Mouse (Mus musculus) adrenal gland, adult 18-20 months (tissue): ENCODE data around the gene Dync1i1. TPM values are rescaled to one million over a fixed set of nuclear protein-coding genes. Genes with fewer than 3 reads are reported as not detected.
A peak's percentile ranks its signal among the peaks of the same experiment; 100 is the strongest.

Source experiments
- DNase-seq, 2 experiments: peaks; one replicate each; pipeline ENCODE4 v3.0.0; 2021 to 2022; ENCODE audit warnings: low spot score in 2 of 2
- total RNA-seq, 2 experiments: library from RNA; stranded (reverse); gene quantifications; 1 replicate in 1 of 2; 2 replicates in 1 of 2; pipeline ENCODE4 v1.2.3; 2021

Dync1i1 gene
- total RNA-seq, 2 experiments from 2014 or later: 1.2 to 1.7 TPM

DNA sequence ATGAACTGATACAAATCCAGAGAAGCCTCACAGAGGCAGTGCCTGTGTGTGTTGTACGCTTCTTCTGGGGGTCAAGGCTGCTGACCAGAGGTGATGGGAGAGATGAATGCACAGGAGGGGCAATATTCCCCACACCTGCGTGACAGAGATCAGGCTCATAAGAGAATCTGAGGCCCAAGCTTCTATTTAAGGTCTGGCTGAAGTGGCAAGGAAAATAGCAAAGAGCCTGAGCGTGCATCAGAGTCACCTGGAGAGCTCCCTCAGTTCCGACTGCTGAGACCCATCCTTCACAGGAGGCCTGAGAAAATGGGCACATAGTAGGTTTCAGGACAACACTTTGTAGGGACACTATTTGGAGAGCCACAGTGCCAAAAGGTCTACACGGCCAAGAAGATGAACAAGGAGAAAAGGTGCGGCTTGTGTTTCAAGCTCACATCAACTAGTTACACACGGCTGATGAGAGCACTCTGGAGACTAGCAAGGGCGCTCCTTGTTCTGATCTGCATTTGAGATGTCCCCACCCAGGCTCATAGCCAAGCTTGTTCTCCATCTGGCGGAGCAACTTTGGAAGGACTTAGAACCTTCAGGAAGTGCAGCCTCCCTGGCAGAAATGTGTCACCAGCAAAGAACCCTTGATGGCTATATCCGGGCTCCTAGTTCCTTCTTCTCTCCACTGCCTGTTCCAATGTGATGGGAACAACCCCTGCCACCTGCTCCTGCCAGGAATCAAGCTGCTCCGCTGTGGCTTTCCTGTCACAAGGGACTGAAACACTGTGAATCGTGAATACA lies 128.8 kb downstream of the Dync1i1 start:
- DNase-seq: no peak

DNA sequence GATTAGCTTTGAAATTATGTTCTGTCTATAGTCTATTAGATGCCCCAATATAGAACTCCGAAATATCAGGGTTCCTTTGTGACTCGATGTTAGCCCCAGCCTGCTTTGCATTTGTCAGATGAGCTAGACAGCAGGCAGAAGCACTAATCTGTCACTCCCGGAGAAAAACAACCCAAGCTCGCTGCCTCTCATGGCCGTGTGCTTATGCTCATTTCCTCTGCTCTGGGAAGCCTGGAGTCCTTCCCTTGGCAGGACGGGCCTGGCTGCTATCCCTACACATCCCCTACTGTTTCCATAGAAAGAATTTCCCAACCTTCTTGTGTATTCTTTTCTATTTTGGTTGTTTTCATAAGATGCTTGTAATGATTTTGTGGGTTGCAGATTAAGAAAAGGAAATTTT lies 130.1 kb downstream of the Dync1i1 start:
- no peak for DNase-seq

DNA sequence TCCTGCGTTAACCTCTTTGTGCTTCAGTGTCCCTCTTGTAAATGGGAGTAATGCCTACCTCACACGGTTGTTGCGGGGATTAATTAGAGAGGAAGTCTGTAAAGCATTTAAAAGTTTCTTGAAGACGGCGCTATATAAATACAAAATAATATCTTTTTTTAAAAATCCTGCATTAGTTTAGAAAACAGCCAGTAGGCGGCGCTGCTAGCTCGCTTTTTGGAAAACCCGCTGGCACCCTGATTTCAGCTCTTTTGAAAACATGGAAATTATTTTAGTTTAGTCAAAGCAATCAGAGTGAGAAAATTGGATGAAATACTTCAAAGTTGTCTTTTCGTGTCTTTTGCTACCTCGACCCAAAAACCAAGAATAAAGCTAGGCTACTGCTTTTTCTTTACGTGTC lies 132.9 kb downstream of the Dync1i1 start:
- peak; percentile 21 to 38 for DNase-seq

DNA sequence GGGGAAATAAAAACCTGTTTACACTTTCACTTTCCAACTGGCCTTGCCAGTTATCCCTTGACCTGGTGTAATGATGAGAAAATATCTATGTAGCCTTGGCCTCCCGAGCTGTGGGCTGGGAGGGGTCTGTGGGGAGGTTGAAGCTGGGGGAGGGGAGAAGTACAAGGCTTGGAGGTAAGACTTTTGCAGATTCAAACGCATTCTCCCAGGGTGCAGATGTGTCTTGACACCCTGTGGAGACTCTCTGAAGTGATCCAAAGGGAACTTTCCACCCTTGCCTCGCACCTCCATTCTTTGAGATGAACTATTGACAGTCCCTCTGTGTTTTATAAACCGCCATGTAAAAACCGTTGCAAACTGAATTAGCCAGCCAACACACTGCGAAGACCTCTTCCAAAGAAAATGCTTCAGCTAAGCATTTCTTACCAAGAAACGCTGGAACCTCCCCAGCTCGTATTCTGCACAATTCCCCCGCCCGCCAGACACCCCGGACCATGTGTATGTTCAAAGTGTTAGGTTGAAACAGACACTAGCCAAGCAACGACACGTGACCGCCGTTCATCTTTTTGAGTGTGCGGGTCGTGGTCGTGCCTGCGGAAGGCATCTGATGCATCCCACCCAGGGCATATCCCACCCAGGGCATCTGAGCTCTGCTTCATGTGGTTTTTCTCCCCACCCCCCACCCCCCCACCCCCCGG lies 133.6 kb downstream of the Dync1i1 start:
- DNase-seq: no peak

DNA sequence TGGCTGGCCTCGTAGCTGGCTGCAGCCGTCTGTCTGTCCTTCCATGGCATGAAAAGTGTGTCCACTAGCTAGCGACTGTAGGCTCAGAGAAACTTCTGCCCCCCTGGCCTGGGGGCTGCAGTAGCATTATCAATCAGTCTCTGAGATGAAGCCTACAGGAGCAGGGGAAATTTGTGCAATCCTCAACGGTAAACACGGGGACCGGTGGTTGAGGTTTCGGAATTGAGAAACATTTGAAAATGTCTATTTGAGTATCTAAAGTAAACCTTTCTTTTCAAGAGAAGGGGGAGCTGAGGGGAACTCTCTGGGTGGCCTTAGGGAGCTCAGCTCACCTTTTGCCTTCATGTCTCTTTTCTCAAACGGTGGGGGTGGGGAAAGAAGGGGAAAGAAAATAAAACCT lies 134.2 kb downstream of the Dync1i1 start:
- DNase-seq: no peak

DNA sequence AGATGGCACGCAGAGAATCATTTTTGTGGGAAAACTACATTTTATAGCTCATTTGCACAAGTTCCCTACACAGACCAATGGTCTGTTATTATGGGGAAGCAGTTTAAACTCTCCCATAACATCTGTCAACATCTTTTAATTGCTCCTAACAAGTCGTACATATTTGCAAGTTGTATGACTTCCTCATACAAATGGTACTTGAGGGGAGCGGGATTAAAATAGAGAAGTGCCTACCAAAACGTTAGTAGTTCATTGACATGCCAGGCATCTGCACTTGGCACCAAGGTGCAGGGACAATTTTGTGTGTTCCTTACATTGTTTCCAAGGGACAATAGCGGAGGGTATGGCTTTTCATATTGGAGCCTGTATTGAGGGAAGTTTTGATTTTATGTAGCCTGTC lies 140.7 kb downstream of the Dync1i1 start:
- DNase-seq: no peak

DNA sequence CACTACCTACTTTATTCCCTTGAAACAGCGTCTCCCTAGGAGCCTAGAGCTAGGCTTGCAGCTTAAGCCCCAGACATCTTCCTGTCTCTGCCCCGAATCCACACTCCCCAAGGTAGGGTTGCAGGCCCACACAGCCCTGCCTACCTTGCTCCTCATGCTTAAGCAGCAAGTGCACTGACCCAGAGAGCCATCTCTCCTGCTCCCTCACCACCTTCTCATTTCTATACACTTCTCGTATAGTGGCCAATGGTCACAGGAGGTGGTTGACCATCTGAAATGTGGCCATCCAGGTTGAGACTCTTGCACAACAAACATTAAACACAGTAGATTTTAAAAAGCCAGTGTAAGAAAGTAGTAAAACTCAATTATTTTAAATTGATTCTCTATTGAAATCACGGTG lies 141.8 kb downstream of the Dync1i1 start:
- no peak for DNase-seq

DNA sequence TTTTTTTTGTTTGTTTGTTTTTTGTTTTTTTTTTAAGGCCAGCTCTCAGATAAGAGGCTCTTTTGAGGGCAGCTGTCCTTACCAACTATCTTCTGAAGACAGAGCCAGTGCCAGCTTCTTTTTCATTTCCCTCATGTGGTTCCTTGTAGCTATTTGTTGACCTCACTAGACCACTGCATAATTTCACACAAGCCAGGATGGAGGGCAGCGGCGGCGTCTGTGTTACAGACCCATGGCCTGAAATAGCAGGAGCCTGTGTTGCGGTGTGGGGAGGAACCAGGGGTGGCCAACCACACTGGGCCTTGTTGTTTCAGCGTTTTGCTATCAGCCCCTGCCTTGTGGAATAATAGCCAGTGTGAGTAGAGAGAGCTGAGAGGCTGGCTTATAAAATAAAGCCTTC lies 145.6 kb downstream of the Dync1i1 start:
- no peak for DNase-seq

DNA sequence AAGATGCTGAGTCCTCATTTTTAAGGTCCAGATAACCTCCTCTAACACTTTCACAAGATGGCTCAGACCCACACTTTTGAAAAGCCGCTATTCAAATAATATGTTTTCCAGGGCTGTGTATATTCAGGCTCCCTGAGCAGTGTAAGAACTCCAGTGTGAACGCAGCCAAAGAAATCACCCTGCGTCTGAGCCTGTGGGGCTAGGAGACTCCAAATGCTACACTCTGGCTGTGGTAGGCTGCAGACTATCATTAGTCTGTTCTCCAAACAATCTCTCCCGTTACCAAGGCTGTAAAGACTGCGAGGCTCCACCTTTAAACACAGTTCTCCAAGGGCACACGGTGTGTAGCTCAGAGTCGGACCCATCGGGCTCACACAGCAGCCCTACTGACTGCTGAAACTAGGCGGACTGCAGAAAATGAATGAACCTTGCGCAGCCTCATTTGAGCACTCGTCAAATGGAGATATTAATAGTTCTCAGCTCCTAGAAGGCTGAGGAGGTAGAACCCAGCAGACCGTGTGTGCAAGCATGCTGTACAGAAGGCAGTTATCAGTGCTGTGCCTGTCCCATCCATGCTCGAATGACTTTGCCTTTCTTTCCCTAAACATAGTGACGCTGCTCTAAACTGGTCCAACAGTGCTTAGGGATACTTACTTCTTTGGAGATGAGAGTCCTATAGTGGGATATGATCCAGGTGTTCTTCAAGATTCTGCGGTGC lies 146.3 kb downstream of the Dync1i1 start:
- DNase-seq: no peak

DNA sequence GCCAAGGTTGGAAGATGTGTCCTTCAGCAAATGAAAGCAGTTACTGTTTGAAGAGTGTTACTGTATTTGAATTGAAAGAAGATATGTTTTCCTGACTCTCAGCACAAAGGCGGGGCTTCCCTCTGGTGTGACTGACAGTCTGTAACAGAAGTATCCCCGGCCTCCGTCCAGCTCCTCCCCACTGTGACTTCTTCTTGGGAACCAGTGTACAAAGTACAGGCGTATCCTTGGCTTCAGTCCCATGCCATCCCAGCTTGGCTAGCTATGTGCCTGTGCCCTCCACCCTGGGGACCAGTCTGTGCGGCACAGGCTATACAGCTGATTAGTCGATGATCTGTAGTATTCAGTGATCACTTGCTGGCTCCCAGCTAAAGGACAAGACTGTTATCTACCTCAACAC lies 163.9 kb downstream of the Dync1i1 start:
- no peak for DNase-seq

DNA sequence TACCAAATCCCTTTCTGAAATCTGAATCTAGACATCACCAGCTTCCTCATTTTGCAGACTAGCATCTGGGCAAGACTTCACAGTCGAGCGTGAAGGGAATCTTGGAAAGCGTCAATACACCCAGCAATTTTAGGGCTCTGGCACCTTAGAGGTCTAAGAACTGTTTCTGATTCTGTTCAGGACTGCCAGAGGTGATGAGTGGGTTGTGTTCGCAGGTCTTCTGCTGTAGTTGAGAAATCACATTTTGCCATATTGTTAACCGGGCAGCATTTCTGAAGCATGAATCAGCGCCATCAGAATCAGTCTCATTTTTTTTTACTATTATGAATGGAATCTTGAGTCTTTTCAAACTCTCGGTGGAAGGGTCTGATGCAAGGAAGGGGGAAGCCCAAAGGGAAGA lies 185.9 kb downstream of the Dync1i1 start:
- no peak for DNase-seq

DNA sequence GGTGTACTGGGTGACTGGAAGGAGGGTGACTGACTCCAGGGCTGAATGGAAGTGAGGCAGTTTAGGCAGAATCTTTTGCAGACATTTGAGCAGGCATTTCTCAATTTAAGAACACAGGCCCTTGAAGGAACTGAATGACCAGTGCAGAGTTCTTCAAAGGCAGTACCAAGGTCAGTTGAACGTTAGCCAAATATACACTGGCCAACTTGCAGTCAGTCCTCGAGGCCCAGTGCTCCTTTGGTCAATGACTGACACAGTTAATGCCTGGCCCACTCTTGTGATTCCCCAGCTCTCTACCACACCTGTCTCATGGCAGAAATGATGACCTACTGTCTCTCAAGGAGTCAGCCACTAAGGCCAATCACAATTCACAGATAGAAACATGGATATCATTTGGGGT lies 189.6 kb downstream of the Dync1i1 start:
- DNase-seq: no peak

DNA sequence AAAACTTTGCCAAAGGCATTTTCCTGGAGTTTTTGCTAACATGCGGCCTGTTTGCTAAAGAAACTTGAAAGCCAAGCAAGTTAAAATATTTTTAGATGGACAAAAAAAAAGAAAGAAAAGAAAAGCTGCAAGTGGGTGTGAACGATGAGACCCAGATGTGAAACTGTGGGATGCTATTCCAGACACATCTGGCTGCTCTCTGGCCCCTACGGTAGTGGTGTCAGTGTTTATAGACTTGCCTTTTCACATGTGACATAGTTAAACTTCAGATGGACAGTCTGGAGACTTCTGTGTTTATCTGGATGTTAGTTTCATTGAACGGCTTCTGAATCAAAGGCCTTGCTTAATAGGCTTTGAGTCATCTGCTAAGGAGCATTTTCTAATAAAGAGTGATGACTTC lies 195.2 kb downstream of the Dync1i1 start:
- no peak for DNase-seq

DNA sequence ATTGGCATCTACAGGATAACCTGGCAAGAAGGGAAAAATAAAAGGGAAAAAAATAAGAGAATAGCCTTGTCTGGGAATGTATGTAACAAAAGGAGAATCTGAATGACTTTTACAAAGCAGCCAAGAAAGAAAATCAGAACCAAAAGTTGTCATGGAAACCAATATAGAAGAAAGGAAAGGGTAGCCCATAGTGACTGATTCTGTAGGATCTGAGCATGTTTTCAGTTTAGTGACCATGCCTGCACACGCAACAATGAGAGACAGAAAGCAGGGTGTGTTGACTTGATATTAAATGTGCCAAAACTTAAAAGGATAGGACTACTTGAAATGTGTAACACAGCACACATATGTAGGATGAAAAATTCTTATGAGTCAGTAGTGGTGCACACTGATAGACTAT lies 197.2 kb downstream of the Dync1i1 start:
- DNase-seq: no peak

DNA sequence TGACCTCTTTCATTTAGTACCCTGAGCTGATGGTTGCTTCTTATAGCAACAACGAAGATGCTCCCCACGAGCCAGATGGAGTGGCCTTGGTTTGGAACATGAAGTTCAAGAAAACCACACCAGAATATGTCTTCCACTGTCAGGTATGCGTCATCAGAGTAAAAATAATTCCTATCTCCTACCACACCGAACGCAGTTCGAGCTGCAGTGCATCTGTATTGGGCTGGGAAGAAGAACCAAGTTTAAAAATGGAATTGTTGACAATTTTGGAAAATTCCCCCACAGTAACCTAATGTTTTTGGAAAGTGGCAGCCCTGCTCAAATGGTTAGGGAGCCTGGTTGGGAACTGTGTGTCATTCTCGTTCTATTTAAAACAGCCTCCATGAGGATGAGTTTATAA lies 197.7 kb downstream of the Dync1i1 start:
- no peak for DNase-seq

DNA sequence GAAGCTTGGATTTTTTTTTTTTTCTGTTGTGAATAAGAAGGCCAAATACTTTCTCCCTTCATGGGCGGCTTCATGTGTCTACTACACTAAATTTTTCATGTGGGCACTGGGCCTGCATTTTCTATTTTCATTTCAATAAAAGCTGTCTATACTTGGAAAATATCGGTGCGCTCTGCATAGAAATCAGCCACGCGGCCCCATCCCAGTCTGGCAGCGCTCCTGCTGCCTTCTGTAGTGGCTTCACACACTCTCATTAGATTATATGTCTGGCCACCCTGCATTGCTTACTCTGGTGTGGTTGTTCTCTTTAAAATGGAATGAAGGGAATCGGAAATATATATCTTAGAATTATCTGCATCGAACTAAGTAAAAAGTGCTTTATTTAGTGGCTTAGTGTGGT lies 204.7 kb downstream of the Dync1i1 start:
- no peak for DNase-seq

DNA sequence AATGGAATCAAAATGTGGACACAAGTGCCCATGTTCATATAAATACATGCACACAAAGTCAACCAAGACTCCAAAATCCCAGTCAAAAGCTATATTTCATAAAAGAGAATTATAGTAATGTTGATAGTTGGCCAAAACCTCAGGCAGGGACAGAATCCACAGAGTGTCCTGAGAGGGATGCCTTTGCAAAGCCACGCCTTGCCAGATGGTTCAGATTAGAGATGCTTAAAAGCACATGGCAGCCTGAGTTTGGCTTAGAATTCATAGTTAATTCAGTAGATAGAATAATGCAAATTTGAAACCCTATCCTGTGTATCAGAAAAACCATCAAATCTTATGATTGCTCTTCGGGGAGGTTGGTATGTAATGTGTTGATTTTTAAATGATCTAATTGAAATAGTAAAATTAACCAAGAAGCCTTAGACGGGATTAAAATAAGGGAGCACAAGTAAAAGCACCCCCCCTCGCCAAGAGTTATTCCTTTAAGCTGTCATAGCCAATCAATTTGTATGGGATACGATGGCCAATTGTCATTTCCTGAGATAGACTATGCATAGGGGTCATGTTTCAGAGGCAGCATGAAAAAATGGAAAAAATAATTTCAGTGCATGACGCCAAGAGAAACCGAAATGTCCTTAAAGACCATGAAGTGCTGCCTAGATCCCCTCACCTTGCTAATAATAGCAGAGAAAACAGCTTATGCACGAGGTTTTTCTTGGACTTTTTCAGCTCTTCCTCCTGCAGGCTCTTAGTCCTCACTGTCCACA lies 210.3 kb downstream of the Dync1i1 start:
- DNase-seq: no peak

DNA sequence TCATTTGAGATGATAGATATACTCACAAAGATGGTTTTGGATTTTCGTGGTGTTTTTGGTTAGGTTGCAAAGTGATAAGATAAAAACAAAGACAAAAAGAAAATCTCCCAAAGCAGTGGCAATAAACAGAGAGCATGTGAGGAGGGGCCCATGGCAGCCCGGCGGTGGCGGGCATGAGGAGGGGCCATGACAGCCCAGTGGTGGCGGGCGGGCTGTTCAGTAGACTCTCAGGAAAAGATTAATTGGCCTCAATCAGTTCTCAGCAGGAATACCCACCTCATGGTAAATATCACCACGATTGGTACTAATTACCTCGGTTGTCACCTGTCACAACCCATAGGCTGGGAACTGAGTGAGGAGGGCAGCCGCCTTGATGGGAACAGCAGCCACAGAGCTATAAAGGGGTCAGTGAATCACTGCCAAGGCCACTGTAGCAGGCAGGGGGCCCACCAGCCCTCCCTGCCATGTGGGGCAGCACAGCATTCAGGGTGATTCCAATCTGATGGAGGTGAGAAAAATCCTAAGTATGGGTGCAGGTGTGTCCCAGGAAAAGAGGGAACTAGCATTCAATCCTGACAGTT lies 224.5 kb downstream of the Dync1i1 start:
- no peak for DNase-seq

DNA sequence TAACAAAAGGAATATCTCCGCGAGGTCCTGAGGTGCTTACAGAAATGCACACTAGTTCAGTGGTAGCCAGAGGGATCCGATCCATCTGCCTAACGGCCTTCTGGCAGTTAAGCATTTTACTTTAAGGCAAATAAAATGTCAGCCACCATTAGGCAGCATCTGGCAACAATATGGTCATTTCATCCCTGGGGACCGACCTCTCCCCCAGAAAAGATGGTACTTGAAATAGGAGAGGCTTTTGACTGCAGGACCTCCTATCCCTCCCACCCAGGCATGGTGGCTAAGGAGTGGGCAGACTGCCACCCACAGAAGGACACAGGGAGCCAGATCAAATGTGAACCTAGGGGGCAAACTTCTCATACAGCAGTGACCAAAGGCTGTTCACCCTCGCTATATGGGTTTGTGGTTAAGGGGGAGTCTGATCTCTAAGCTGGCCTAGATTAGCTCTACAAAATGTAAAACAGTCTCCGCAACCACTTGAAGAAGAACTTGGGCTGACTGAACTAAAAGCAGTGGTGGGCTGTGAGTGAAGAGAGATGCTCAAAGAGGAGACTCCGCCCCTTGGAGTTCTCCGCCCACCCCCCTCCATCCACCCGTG lies 231.0 kb downstream of the Dync1i1 start:
- DNase-seq: no peak

DNA sequence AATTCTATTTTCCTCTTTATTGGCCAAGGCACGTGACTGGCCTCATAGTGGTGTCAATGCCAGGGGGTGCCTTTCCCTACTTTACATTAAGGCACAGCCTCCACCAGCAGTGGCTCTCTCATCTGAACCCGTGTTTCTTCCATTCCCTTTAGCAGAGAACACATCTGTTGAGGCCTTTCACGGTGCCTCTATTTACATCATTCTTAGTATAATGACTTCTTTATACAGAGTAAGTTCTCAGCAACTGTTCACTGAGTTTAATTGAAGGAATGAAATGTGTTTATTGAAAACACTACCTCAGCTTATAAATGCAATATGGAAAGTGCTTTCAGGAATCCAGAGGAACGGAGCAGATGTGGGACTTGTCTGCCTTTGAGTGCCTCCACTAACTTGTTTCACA lies 235.3 kb downstream of the Dync1i1 start:
- DNase-seq: no peak

DNA sequence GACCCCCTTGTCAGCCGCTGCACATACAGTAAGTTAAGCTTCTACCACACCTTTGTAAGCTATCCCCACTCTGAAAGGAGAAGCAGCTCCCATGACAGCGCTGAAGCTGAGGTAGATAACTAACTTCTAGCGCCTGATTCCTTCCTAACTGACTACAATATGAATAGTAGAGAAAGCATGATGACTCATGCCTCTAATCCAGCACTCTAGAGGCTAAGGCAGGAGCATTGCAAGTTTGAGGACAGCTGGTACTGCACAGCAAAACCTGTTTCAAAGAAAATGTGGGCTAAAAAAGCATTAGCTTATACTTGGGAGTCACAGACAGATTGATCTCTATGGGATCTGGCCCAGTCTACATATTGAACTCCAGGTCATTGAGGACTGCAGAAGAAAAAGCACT lies 236.5 kb downstream of the Dync1i1 start:
- no peak for DNase-seq
